Mouse (Mus musculus) cerebellum, postnatal 25 days (tissue): ENCODE data around the gene Crygc.
A peak's percentile ranks its signal among the peaks of the same experiment; 100 is the strongest.

Experiments
- DNase-seq, 2 experiments: peaks; one replicate each; pipeline ENCODE4 v3.0.0; 2021; ENCODE audit warnings: mixed read lengths in 2 of 2

Crygc gene

DNA sequence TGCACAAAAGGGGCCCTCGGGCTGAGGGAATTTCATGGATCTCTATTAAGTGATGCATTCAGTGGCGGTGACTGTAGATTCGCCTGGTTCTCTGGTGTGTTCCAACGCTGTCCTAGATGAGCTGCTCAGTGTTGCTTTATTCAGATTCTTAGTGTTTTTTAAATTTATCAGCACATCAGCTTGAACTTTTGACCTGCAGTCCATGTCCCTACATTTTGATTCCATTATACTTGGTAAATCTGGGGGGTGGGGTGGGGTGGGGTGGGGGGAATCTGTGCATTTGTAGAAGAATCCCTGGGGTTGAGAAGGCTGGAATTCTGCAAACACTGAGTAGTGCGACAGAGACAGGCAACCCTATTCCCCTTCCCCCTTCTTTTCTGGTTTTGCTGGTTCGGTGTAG, at the start of gene Crygc:
Crygc (minus strand) TSS at position 101 of the 400 bp plus-strand sequence.
- no peak for DNase-seq

DNA sequence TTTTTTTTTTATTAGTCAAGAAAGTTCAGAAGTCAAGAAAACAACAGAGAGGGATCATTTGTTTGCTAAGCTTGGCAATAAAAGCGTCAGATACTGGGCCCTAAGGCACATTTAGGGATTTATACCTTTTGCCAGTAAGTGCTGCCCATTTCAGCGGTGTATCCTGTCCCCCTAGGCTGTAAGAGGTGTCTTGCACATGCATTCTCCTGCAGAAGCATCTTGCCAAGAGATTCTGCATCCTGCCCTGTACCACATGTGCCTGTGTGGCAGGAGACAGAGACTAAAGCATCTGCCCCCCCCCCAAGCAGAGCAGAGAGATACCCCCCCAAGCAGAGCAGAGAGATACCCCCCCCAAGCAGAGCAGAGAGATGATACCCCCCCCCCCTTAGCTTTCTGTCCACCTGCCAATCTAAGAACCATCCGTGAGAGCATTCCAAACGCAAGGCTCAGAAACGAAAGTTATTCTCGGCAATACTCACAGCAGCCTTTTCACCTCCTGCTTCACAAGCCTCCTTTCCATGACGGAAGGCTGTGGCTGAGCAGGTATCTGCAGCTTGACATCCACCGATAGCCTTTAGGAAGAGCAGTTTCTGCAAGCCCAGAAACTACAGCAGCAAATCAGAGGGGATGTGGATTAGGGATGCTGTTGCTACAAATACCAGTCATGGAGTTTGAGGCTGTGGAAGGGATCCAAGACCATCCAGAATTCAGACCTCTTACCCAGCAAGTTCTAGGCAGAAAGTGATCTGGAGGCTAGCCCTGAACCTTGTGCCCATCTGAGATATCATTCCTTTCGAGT, 49.3 kb upstream of the Crygc start, which contains the start of gene D630023F18Rik:
D630023F18Rik (minus strand) TSS at position 641 of the 799 bp plus-strand sequence.
- DNase-seq, result peak; percentile 13 to 30

- DNase-seq, result no peak
Measured at GRCm38 (mm10) chr1:65119438-65119837, 45.9 kb upstream of the Crygc start, which contains the start of gene Gm28845. Gm28845 (minus strand) TSS chr1:65119558.

GRCm38 (mm10) chr1:65118150-65118913, 44.8 kb upstream of the Crygc start:
- no peak for DNase-seq

- DNase-seq, result no peak
Measured at GRCm38 (mm10) chr1:65113536-65114172, 40.2 kb upstream of the Crygc start.

- DNase-seq, result no peak
Measured at GRCm38 (mm10) chr1:65112807-65113196, 39.3 kb upstream of the Crygc start.

DNA sequence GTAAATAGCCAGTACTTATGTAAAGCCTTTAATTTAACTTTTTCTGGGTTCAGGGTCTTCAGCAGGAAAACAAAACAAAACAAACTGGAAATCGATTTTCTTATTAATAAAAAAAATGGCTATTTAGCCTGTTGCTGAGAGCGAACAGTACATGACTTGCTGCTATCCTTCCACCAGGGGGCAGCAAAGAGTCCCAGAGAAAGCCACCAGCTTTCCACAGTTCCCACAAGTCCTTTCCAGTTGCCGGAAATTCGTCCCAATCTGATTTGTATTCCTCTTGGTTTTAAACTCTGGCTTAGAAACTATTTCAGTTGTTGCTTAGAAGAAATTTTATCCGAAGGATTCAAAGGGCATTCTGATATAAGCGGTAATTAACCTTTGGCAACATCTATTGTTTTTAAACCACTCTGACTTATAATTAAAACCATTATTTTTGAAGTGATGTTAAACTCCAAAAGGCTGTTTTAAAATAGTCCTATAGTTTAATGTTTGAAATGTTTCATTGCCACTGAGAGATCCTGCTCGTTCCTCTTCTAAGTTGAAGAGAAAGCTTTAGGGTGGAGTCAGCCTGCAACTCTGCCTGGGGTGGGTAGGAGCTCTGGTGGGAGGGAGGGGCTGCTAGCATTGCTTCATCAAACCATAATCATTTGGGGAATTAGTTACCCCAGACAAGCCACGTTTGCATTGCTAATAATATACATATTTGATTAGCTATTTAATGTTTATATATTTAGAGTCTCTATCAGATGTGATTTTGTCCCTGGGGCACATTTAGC, 38.7 kb upstream of the Crygc start:
- DNase-seq, result peak; percentile 59 to 80

- no peak for DNase-seq
Measured at GRCm38 (mm10) chr1:65109756-65110435, 36.4 kb upstream of the Crygc start.

- no peak for DNase-seq
Measured at GRCm38 (mm10) chr1:65109196-65109595, 35.7 kb upstream of the Crygc start.

- no peak for DNase-seq
Measured at GRCm38 (mm10) chr1:65107654-65108279, 34.3 kb upstream of the Crygc start.

DNA sequence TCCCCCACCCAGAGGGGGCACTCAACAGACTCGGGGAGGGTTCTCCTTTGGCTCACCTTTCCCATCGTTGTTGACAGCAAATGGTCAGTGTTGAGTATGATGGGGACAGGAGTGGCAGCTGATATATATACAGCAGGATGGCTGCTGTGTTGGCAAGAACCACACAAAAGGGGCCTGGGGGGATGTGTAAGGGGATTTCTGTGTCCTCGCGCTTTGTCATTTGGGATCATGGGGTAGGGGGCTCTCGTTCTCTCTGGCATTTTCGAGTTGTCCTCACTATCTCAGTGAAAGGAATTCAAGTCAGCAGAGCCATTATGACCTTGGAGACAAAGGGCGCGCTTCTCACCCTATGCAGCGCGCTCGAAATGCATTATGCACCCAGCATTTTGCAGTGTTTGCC, 29.8 kb upstream of the Crygc start, which contains the start of gene Cryga:
Cryga (minus strand) TSS at position 101 of the 400 bp plus-strand sequence.
- no peak for DNase-seq

GRCm38 (mm10) chr1:65096953-65097352, 23.5 kb upstream of the Crygc start:
- DNase-seq, result no peak

GRCm38 (mm10) chr1:65091566-65091965, 18.1 kb upstream of the Crygc start:
- no peak for DNase-seq

DNA sequence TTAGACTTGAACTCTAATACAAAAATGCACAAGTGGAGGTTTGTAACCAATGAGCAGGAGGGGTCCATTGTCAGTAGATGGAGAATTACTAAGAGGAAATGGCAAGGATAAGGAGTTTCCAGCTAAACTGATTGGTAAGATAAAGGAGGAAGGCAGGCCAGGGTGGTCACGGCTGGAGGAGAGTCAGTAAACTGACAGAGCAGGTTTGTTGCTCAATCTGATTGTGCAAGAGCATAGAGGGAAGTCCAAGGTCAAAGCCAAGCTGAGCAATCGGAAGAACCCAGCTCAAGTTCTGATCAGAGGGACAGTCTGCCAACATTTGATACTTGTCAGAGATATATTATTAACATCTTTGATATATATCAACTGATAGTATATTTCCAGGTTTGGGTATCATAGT, 16.9 kb upstream of the Crygc start:
- DNase-seq, result no peak

DNA sequence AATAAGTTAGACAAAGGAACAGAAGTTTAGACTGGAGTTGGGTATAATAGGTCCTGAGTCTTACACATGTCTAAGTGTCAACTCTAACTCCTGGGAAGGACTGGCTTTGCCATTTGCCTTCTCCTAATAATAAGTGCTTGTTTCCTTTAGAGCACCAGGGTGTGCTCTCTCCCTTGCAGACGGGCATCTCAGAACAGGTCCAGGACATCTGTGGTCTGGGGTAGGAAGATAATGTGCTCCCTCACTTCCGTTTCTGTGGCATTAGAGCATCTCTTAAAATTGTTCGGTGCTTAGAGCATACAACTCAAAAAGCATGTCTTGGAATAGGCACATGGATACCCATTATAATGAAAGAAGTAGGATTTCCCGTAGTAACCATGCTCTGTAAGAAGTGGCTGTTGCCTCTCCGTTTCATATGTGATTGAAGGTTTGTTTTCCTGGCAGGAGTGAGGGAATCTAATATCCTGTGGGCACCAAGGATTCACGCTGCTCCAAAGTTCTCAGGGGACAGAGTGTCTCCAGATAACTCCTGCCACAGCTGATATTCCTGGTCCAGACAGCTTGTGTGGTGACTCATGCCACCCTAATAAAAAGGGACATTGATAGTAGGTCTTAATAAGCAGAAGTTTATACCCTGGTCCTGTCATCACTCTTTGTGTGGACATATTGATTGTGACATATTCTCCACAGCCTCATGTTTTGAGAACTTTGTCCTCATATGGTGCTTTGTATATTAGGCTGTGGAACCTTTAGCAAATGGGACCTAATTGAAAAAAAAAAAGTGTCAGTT, 15.3 kb upstream of the Crygc start:
- DNase-seq, result no peak

- DNase-seq, result no peak
Measured at GRCm38 (mm10) chr1:65082188-65082587, 8.7 kb upstream of the Crygc start, which contains the start of gene Crygb. Crygb (minus strand) TSS chr1:65082288.

DNA sequence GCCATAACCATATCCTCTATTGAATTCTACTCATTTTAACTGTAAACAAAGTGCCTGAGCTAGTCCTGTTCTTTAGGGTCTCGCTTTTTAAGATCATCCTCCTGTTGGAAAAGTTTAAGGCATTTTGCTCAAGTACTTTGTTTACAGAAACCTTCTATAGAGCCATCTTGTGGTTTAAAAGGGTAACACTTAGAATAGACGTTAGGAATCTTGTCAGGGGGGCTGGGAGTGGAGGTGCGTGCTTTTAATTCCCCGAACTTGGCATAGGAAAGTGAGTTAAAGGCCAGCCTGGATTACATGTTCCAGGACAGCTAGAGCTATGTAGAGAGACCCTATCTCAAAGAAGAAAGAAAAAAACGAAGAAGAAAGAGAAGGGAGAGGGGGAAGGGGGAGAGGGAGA, 2.1 kb upstream of the Crygc start:
- DNase-seq, result no peak

DNA sequence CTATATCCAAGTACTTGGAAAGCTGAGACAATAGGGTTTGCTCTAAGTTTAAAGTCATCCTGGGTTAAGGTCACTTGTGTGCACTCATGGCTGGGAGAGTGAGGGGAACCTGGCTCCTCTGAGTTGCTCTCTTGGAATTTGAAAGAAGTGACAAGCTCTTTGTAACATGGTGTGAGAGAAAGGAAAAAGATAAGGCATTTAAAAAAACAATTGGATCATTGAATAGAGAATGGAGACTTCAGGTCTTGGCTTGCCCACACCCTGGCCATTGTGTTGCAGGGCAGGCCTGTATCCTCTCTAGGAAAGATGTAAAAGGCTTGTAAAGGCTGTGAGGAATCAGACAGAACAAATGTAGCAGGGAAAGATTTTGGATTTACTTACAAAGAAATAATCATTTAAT, 5.6 kb downstream of the Crygc start:
- no peak for DNase-seq

DNA sequence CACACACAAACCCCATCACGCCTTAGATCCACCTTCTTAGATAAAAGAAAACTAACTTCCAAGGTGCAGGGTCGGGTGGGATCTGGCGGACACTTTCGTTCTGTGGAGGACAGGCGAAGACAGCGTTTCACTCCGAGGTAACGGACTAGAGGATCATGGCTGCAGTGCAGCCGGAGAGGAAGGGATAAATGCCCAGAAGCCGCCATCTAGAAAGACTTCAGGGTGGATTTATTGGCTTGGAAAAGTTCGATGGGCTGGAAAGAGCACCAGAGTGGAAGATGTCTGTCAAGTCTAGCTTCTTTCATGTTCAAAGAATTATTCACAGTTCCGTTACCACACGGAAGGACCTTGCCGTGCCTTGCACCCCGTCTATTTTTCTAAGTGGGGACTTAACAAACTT, 9.3 kb downstream of the Crygc start:
- DNase-seq, result no peak

- DNase-seq, result no peak
Measured at GRCm38 (mm10) chr1:65063352-65063751, 10.1 kb downstream of the Crygc start, which contains the start of gene Crygd. Crygd (minus strand) TSS chr1:65063452.
